Mouse (Mus musculus) embryonic fibroblast, embryonic 13.5 days (primary cell): ENCODE data around the gene Dhrs7.

ENCODE experiments used
- CTCF ChIP-seq: IDR thresholded peaks from 2 replicates; pipeline ENCODE4 v1.5.1; 2011; ENCODE audit warnings: mild to moderate bottlenecking, control low read depth, low read length, moderate library complexity, borderline replicate concordance; ENCODE audit not compliant: insufficient read depth
- POLR2A ChIP-seq: IDR thresholded peaks from 2 replicates; pipeline ENCODE4 v1.6.1; 2011; ENCODE audit warnings: low read depth, mild to moderate bottlenecking, control low read depth, low read length, moderate library complexity

DNA sequence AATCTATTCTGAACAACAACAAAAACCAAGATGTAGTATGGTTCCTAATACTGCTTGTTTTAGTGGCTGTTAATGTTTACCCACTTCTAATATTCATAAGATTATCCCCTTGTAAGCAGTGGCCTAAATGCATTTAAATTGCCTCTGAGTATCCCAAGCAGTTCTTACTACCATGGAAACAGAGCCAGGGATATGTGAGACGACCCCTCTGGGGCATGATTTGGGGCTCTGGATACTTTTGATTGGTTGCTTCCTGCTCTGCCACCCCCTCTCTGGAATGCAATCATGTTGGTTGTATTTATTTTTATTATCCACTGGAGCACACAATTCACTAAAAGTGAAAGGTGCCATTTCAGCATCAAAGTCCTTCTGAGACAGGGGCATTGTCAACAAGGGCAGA is 35.3 kb upstream of the Dhrs7 start:
- TF ChIP-seq CTCF (no peak), POLR2A (no peak)
